Mouse (Mus musculus) lung, postnatal 0 days (tissue): ENCODE data around the gene Cacng3. TPM values are rescaled to one million over a fixed set of nuclear protein-coding genes. Genes with fewer than 3 reads are reported as not detected.

Experiments used
- ATAC-seq: fragments of 200-750 bp; cut with Nextera tagmentation; 2 replicates; pipeline ENCODE4 v1.8.0; 2017; ENCODE audit warnings: moderate library complexity
- DNase-seq: peaks from one replicate; pipeline ENCODE4 v3.0.0-alpha.2; 2016; ENCODE audit warnings: low spot score
- H3K27ac ChIP-seq: fragments of 300-500 bp; sonication (generic); 2 replicates; pipeline ENCODE4 v1.5.1; 2014; ENCODE audit warnings: antibody characterized with exemption, mild to moderate bottlenecking, low read length, mixed read lengths
- H3K27me3 ChIP-seq: fragments of 300-500 bp; sonication (generic); replicated peaks from 2 replicates; pipeline ENCODE4 v1.6.1; 2014; ENCODE audit warnings: low read length, mixed read lengths; ENCODE audit not compliant: insufficient read depth
- H3K36me3 ChIP-seq: fragments of 300-500 bp; sonication (generic); 2 replicates; pipeline ENCODE4 v1.6.1; 2014; ENCODE audit warnings: low read length, mixed read lengths; ENCODE audit not compliant: insufficient read depth
- H3K4me1 ChIP-seq: fragments of 300-500 bp; sonication (generic); 2 replicates; pipeline ENCODE4 v1.6.1; 2014; ENCODE audit warnings: antibody characterized with exemption, low read depth, low read length, mixed read lengths; ENCODE audit not compliant: insufficient read depth
- H3K4me2 ChIP-seq: fragments of 300-500 bp; sonication (generic); replicated peaks from 2 replicates; pipeline ENCODE4 v1.6.1; 2014; ENCODE audit warnings: low read depth, mild to moderate bottlenecking, low read length, moderate library complexity, mixed read lengths
- H3K4me3 ChIP-seq: fragments of 300-500 bp; sonication (generic); 2 replicates; pipeline ENCODE4 v1.5.1; 2014; ENCODE audit warnings: low read depth, low read length
- H3K9ac ChIP-seq: fragments of 300-500 bp; sonication (generic); replicated peaks from 2 replicates; pipeline ENCODE4 v1.6.1; 2014; ENCODE audit warnings: low read depth, mild to moderate bottlenecking
- H3K9me3 ChIP-seq: fragments of 300-500 bp; sonication (generic); 2 replicates; pipeline ENCODE4 v1.6.1; 2016; ENCODE audit warnings: low read length, mixed read lengths
- CTCF ChIP-seq: IDR thresholded peaks from 2 replicates; pipeline ENCODE4 v1.5.1; 2016; ENCODE audit warnings: antibody characterized with exemption, mild to moderate bottlenecking
- EP300 ChIP-seq: IDR thresholded peaks from 2 replicates; pipeline ENCODE4 v1.6.1; 2016; ENCODE audit warnings: antibody characterized with exemption, mild to moderate bottlenecking, control low read depth
- WGBS: fragments of 180-500 bp; shearing (Covaris S2); extraction: QIAGEN DNeasy Blood & Tissue Kit; methylation state at CpG from one replicate; pipeline ENCODE4 v1.1.7; 2014; 5-methylcytosine and 5-hydroxymethylcytosine counted together
- polyA plus RNA-seq: library from polyadenylated mRNA; unstranded; fragments of >200 nt; fragmentation: Nextera tagmentation; extraction: Ambion mirVana; gene quantifications from 2 replicates; pipeline ENCODE4 v1.2.1, GENCODE M21; 2015

Cacng3 gene
- polyA plus RNA-seq, 1 experiment from 2014 or later: not detected

DNA sequence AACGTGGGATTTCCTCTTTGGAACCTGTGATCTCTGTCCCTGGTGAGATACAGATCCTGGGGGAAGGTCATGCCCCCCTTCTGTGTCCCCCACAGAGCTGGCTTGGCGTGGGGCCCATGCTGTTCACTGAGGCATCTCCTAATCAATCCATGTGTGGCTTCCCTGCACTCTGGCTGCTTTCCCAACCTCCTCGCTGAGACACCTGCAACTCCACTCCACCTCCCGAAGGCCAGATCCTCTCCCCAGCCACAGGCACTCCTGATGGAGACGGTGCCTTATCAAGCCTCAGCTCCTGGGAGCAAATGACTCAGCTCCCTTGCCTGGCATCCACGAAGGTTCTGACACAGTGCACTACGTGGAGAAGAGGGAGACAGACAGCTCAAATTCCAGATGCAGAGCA lies 58.6 kb downstream of the Cacng3 start:
- H3K27me3 ChIP-seq: no peaks in the 10 kb centered on the region
- no peak for DNase-seq
- no peaks in the 10 kb centered on the region for H3K4me1 ChIP-seq
- no peak overlapping the region for H3K4me3 ChIP-seq
- 26% methylated on average over 7 of the region's 7 CpGs for WGBS
- H3K27ac ChIP-seq: no peak overlapping the region
- no peaks in the 10 kb centered on the region for H3K9me3 ChIP-seq
- no peak overlapping the region for H3K4me2 ChIP-seq
- H3K36me3 ChIP-seq: no peaks in the 10 kb centered on the region
- H3K9ac ChIP-seq: no peak overlapping the region
- no peak for TF ChIP-seq CTCF
- TF ChIP-seq EP300: no peak
- no peak for ATAC-seq

GRCm38 (mm10) chr7:122735323-122735722 lies 65.0 kb downstream of the Cacng3 start:
- WGBS: 74% methylated on average over 11 of the region's 11 CpGs
- TF ChIP-seq EP300 (no peak), CTCF (no peak)
- no peak overlapping the region for H3K4me3 ChIP-seq
- H3K4me2 ChIP-seq: no peak overlapping the region
- H3K4me1 ChIP-seq: no peaks in the 10 kb centered on the region
- H3K9ac ChIP-seq: no peak overlapping the region
- H3K36me3 ChIP-seq: no peaks in the 10 kb centered on the region
- ATAC-seq: no peak
- no peak for DNase-seq
- H3K27ac ChIP-seq: no peak overlapping the region
- H3K9me3 ChIP-seq: no peaks in the 10 kb centered on the region
- no peaks in the 10 kb centered on the region for H3K27me3 ChIP-seq

GRCm38 (mm10) chr7:122738541-122738940 lies 68.2 kb downstream of the Cacng3 start:
- Histone ChIP-seq H3K9me3 (no peaks in the 10 kb centered on the region), H3K36me3 (no peaks in the 10 kb centered on the region), H3K4me3 (no peak overlapping the region), H3K27me3 (no peaks in the 10 kb centered on the region), H3K9ac (no peak overlapping the region), H3K27ac (no peak overlapping the region), H3K4me1 (no peaks in the 10 kb centered on the region), H3K4me2 (no peak overlapping the region)
- DNase-seq: no peak
- TF ChIP-seq EP300: no peak
- ATAC-seq: no peak
- 29% methylated on average over 5 of the region's 5 CpGs for WGBS

DNA sequence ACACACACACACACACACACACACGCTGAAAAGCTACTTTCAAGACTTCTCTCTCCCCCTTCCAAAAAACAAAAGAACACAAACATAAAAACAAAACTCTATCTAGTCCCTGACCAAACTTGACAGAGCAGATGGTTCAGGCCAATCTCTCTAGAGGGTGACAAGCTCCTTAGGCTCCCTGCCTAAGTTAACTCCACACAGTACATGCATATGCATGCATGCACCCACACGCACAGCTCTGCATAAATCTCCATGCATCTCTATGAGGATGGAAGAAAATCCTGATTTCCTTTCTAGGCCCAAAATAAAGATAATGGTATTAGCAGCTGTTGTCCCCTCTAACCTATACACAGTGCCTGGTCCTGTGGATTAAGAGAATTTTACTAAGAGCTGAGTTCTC lies 70.4 kb downstream of the Cacng3 start:
- WGBS: 84% methylated on average over 2 of the region's 2 CpGs

GRCm38 (mm10) chr7:122755920-122756603 lies 85.8 kb downstream of the Cacng3 start:
- H3K4me2 ChIP-seq: no peak overlapping the region
- ATAC-seq (no peak), DNase-seq (no peak)
- H3K36me3 ChIP-seq: no peaks in the 10 kb centered on the region
- no peaks in the 10 kb centered on the region for H3K27me3 ChIP-seq
- no peak overlapping the region for H3K27ac ChIP-seq
- H3K9me3 ChIP-seq: no peaks in the 10 kb centered on the region
- no peak overlapping the region for H3K9ac ChIP-seq
- 75% methylated on average over 5 of the region's 5 CpGs for WGBS
- no peaks in the 10 kb centered on the region for H3K4me1 ChIP-seq
- TF ChIP-seq EP300 (no peak), CTCF (no peak)
- H3K4me3 ChIP-seq: no peak overlapping the region

More for the DNA sequence above, 70.4 kb downstream of the Cacng3 start:
- Histone ChIP-seq H3K4me3 (no peak overlapping the region), H3K9me3 (no peaks in the 10 kb centered on the region), H3K4me1 (no peaks in the 10 kb centered on the region), H3K9ac (no peak overlapping the region), H3K4me2 (no peak overlapping the region), H3K36me3 (no peaks in the 10 kb centered on the region), H3K27me3 (no peaks in the 10 kb centered on the region), H3K27ac (no peak overlapping the region)
- TF ChIP-seq CTCF (no peak), EP300 (no peak)
- no peak for DNase-seq
- ATAC-seq: no peak

- DNase-seq: no peak
- Histone ChIP-seq H3K4me1 (no peaks in the 10 kb centered on the region), H3K4me2 (no peak overlapping the region), H3K4me3 (no peak overlapping the region), H3K36me3 (no peaks in the 10 kb centered on the region), H3K9ac (no peak overlapping the region), H3K27me3 (no peaks in the 10 kb centered on the region), H3K9me3 (no peaks in the 10 kb centered on the region), H3K27ac (no peak overlapping the region)
- no peak for ATAC-seq
- WGBS: 57% methylated on average over 3 of the region's 3 CpGs
- no peak for TF ChIP-seq CTCF
- TF ChIP-seq EP300: no peak
Observed at GRCm38 (mm10) chr7:122758645-122759044, 88.4 kb downstream of the Cacng3 start.

- no peaks in the 10 kb centered on the region for H3K36me3 ChIP-seq
- H3K9ac ChIP-seq: no peak overlapping the region
- TF ChIP-seq EP300 (no peak), CTCF (no peak)
- ATAC-seq: no peak
- H3K4me1 ChIP-seq: no peaks in the 10 kb centered on the region
- no peak overlapping the region for H3K4me3 ChIP-seq
- 74% methylated on average over 5 of the region's 5 CpGs for WGBS
- DNase-seq: no peak
- no peaks in the 10 kb centered on the region for H3K27me3 ChIP-seq
- no peak overlapping the region for H3K27ac ChIP-seq
- H3K9me3 ChIP-seq: no peaks in the 10 kb centered on the region
- H3K4me2 ChIP-seq: no peak overlapping the region
Observed at GRCm38 (mm10) chr7:122764506-122764905, 94.2 kb downstream of the Cacng3 start.
